Mouse (Mus musculus) adipose tissue, adult 10 weeks (tissue): ENCODE measurements around the gene Cc2d1a. TPM values are rescaled to one million over a fixed set of nuclear protein-coding genes. Genes with fewer than 3 reads are reported as not detected.

Experiments
- polyA plus RNA-seq: library from polyadenylated mRNA; stranded (reverse); fragments of 350-450 nt; fragmentation: Illumina TruSeq; extraction: RNeasy Lipid Tissue Mini Kit (QIAGEN cat#74804); gene quantifications from one replicate; pipeline ENCODE4 v1.2.3, GENCODE M21; 2014; ENCODE audit warnings: low read depth, low replicate concordance

The Cc2d1a gene
- 21.9 TPM for polyA plus RNA-seq

DNA sequence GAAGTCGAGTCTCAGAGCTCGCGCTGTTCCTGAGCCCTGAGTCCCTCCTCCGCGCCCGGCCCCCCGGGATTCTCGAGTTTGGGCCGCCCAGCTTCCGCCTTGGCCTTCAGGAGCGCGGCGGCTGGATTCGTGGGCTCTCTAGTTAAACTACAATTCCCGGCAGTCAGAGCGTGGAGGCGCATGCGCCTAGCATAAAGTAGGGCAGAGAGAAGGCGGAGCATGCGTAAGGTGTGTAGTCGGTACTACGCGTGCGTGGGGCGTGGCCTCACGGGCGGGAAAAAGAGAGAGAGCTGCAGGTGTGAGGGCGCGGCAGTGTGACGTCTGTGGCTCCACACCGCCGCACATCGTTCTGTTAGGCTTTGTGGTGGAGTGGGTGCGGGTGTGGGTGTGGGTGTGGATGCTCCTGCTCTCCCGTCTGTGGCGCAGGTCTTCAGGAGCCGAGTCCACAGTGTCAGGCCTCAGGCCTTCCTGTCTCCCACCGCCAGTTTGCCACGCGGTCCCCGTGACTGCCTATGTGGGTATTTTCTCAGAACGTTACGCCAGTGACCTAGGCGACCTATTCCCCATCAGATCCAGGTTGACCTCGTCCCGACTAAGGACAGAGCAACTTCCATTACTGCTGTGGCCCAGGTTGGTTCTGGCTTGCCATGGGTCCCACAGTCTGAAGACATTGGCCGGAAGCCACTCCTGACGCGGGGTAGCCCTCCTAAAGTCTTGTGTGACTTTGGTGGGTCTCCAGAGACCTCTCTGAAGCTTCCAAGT lies at the start of gene Cc2d1a, which contains the start of gene 4930432K21Rik:
Cc2d1a (minus strand) TSS at position 168 of the 762 bp plus-strand sequence.
4930432K21Rik (plus strand) TSS at position 257 of the 762 bp plus-strand sequence.

GRCm38 (mm10) chr8:84185117-84185516 lies 37.4 kb upstream of the Cc2d1a start, which contains the start of gene Nanos3:
Gene Nanos3, minus strand, starts transcription at chr8:84185217.

GRCm38 (mm10) chr8:84125656-84126055 lies 22.1 kb downstream of the Cc2d1a start, which contains the start of gene Podnl1:
Gene Podnl1, plus strand, starts transcription at chr8:84125989.

DNA sequence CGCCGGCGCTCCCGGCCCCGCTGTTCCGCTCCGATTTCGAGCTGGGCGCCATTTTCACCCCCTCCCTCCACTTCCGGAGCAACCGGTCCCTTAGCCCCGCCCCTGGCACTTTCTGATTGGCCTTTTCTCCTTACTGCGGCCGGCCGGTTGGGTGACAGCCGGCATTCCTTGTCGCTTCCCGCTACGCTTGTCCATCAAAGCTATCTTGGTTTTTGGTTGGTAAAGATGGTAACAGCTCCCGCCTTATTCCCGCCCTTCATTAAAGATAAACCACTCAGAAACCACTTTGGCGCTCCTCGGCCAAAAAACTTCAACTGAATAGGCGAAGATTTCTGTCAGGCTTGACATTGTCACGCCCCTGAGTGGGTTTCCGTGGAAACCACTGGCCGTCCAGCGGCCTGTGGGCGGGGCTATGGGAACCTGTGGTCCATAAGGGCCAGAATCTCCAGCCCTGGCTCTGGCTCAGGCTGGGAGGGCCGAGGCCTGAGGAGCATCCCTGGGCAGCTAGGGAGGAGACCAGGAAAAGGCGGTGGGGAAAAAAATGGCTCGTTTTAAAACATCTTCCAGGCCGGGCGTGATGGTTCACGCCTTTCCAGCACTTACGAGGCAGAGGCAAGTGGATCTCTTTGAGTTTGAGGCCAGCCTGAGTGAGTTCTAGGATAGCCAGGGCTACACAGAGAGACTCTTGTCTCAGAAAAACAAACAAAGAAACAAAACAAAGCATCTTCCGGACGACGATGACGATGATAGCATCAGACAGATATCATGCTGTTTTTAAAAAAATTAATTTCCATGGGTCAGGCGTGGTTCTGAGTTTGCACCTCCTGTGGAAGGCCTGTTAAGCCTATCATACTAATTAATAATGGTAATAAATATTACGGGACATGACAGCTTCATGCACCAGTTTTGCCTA lies 42.8 kb downstream of the Cc2d1a start, which contains the start of gene Dcaf15:
Dcaf15 (minus strand) TSS at position 72 of the 913 bp plus-strand sequence.

Other genes with a start within 250 kb of the Cc2d1a start
- 25.2 TPM for gene Adgrl1, start 247.8 kb downstream of the Cc2d1a start, polyA plus RNA-seq
- 2.4 TPM for gene Gm10644, start 192.7 kb downstream of the Cc2d1a start, polyA plus RNA-seq
- gene Asf1b, start 192.4 kb downstream of the Cc2d1a start, polyA plus RNA-seq: 2.9 TPM
- gene Prkaca, start 174.9 kb downstream of the Cc2d1a start, polyA plus RNA-seq: 84.4 TPM
- gene Samd1, start 150.3 kb downstream of the Cc2d1a start, polyA plus RNA-seq: 24.6 TPM
- gene 1700067K01Rik, start 146.4 kb downstream of the Cc2d1a start, polyA plus RNA-seq: 1.3 TPM
- gene 2210011C24Rik, start 135.8 kb downstream of the Cc2d1a start, polyA plus RNA-seq: 0.62 TPM
- 1.3 TPM for gene Palm3, start 126.5 kb downstream of the Cc2d1a start, polyA plus RNA-seq
- 1.6 TPM for gene Il27ra, start 105.3 kb downstream of the Cc2d1a start, polyA plus RNA-seq
- not detected for gene Rln3, start 102.9 kb downstream of the Cc2d1a start, polyA plus RNA-seq
- 2.3 TPM for gene Gm10643, start 82.8 kb downstream of the Cc2d1a start, polyA plus RNA-seq
- gene Rfx1, start 81.1 kb downstream of the Cc2d1a start, polyA plus RNA-seq: 11.2 TPM
- 14.2 TPM for gene Dcaf15, start 43.2 kb downstream of the Cc2d1a start, polyA plus RNA-seq
- 0.40 TPM for gene Podnl1, start 21.9 kb downstream of the Cc2d1a start, polyA plus RNA-seq
- gene 4930432K21Rik, start 89 bp upstream of the Cc2d1a start, polyA plus RNA-seq: 2.8 TPM
- gene Nanos3, start 37.3 kb upstream of the Cc2d1a start, polyA plus RNA-seq: not detected
- 5.1 TPM for gene Zswim4, start 89.1 kb upstream of the Cc2d1a start, polyA plus RNA-seq
- gene D8Ertd738e, start 101.8 kb upstream of the Cc2d1a start, polyA plus RNA-seq: 193 TPM
- gene Mri1, start 109.4 kb upstream of the Cc2d1a start, polyA plus RNA-seq: 18.5 TPM
- 15.2 TPM for gene Ccdc130, start 122.4 kb upstream of the Cc2d1a start, polyA plus RNA-seq
- 7.9 TPM for gene Cacna1a, start 240.5 kb upstream of the Cc2d1a start, polyA plus RNA-seq